Mouse (Mus musculus) limb, embryonic 15.5 days (tissue): Measurements from ENCODE around the gene Gfpt1. TPM values are rescaled to one million over a fixed set of nuclear protein-coding genes. Genes with fewer than 3 reads are reported as not detected.

Source experiments
- polyA plus RNA-seq: library from polyadenylated mRNA; unstranded; fragments of >200 nt; fragmentation: Nextera tagmentation; extraction: Ambion mirVana; gene quantifications from 2 replicates; pipeline ENCODE4 v1.2.1, GENCODE M21; 2015

The Gfpt1 gene
- polyA plus RNA-seq, 1 experiment from 2014 or later, result 21.0 TPM

Other genes starting within 250 kb of the Gfpt1 start
- 61.9 and 66.6 TPM in 2 replicates for gene Anxa4, start 249.3 kb upstream of the Gfpt1 start, polyA plus RNA-seq
- gene Aak1, start 193.3 kb upstream of the Gfpt1 start, polyA plus RNA-seq, result 15.3 and 16.7 TPM in 2 replicates
- gene Nfu1, start 33.6 kb upstream of the Gfpt1 start, polyA plus RNA-seq, result 89.8 and 97.2 TPM in 2 replicates
- 0.44 and 0.97 TPM in 2 replicates for gene D6Ertd527e, start 61.9 kb downstream of the Gfpt1 start, polyA plus RNA-seq